Mouse (Mus musculus) left cerebral cortex, postnatal 10 days (tissue): ENCODE results near the gene Pdcd6. TPM values are rescaled to one million over a fixed set of nuclear protein-coding genes. Genes with fewer than 3 reads are reported as not detected.

Experiments used
- DNase-seq, 2 experiments: peaks; one replicate each; pipeline ENCODE4 v3.0.0; 2021 to 2022; ENCODE audit warnings: low spot score in 2 of 2, mixed read lengths in 1 of 2; ENCODE audit errors: extremely low spot score in 1 of 2
- intact Hi-C: fragments of 180-260 bp; cut with DNase I; formaldehyde crosslinking; loops from one replicate; pipeline ENCODE4 v1.15.1; 2025
- total RNA-seq, 2 experiments: library from RNA; stranded (reverse); gene quantifications; 2 replicates each; pipeline ENCODE4 v1.2.3; 2021

Gene Pdcd6
- total RNA-seq, 2 experiments from 2014 or later: 71.3 to 73.2 TPM

- intact Hi-C loops: no loop called here
- DNase-seq: no peak
Measured at GRCm38 (mm10) chr13:74296376-74296775, 21.0 kb downstream of the Pdcd6 start.

GRCm38 (mm10) chr13:74292167-74292566, 25.2 kb downstream of the Pdcd6 start, which contains the start of gene Ahrr:
TSS of gene Ahrr (minus strand) at chr13:74292331.
- intact Hi-C loops: no loop called here
- peak in 1 of 2 experiments; percentile 60 for DNase-seq

- intact Hi-C loops: no loop called here
- no peak for DNase-seq
Measured at GRCm38 (mm10) chr13:74289646-74290045, 27.7 kb downstream of the Pdcd6 start.

- intact Hi-C loops: no loop called here
- no peak for DNase-seq
Measured at GRCm38 (mm10) chr13:74282299-74282698, 35.1 kb downstream of the Pdcd6 start.

- no peak for DNase-seq
- intact Hi-C loops: no loop called here
Measured at GRCm38 (mm10) chr13:74275726-74276125, 41.7 kb downstream of the Pdcd6 start.

- intact Hi-C loops: no loop called here
- peak; percentile 16 to 66 for DNase-seq
Measured at GRCm38 (mm10) chr13:74260231-74260992, 57.0 kb downstream of the Pdcd6 start.

GRCm38 (mm10) chr13:74259460-74260230, 57.7 kb downstream of the Pdcd6 start:
- intact Hi-C loops: no loop called here
- peak; percentile 30 to 82 for DNase-seq

Other genes with a start within 250 kb of the Pdcd6 start
- 1 to 10 TPM in 1 of 2 experiments, under 1 TPM in 1; 0.73 to 1.2 TPM for gene Slc9a3, start 196.1 kb downstream of the Pdcd6 start, total RNA-seq
- gene Exoc3, start 108.8 kb downstream of the Pdcd6 start, total RNA-seq: 10 to 100 TPM; 69.9 to 70.3 TPM
- gene Ahrr, start 25.2 kb downstream of the Pdcd6 start, total RNA-seq: under 1 TPM; 0.81 to 0.99 TPM
- gene Sdha, start 32.7 kb upstream of the Pdcd6 start, total RNA-seq: 100 to 1,000 TPM; 225 to 226 TPM
- 10 to 100 TPM; 59.8 to 60.5 TPM for gene Ccdc127, start 32.7 kb upstream of the Pdcd6 start, total RNA-seq
- gene Lrrc14b, start 46.4 kb upstream of the Pdcd6 start, total RNA-seq: not detected
- gene Zfp72, start 73.3 kb upstream of the Pdcd6 start, total RNA-seq: 1 to 10 TPM; 4.4 to 5.9 TPM
- gene Ftl1-ps1, start 82.1 kb upstream of the Pdcd6 start, total RNA-seq: 100 to 1,000 TPM; 405 to 447 TPM
- gene Zfp825, start 176.4 kb upstream of the Pdcd6 start, total RNA-seq: 1 to 10 TPM; 6.0 to 6.4 TPM